Mouse (Mus musculus) neural tube, embryonic 11.5 days (tissue): Measurements from ENCODE around the gene Tgif1. TPM values are rescaled to one million over a fixed set of nuclear protein-coding genes. Genes with fewer than 3 reads are reported as not detected.

Source experiments
- ATAC-seq: fragments of 200-750 bp; cut with Nextera tagmentation; 2 replicates; pipeline ENCODE4 v1.8.0; 2017; ENCODE audit warnings: moderate number of reproducible peaks, mild to moderate bottlenecking, moderate TSS enrichment, moderate library complexity; ENCODE audit not compliant: insufficient read depth, low FRiP score, low TSS enrichment
- DNase-seq: peaks from one replicate; pipeline ENCODE4 v3.0.0-alpha.2; 2015; ENCODE audit warnings: low spot score
- H3K27ac ChIP-seq: fragments of 300-500 bp; sonication (generic); 2 replicates; pipeline ENCODE4 v1.5.1; 2014; ENCODE audit warnings: low read depth, mild to moderate bottlenecking, low read length
- H3K27me3 ChIP-seq: fragments of 300-500 bp; sonication (generic); 2 replicates; pipeline ENCODE4 v1.6.1; 2014; ENCODE audit warnings: mild to moderate bottlenecking, low read length, mixed read lengths; ENCODE audit not compliant: control insufficient read depth, insufficient read depth
- H3K36me3 ChIP-seq: fragments of 300-500 bp; sonication (generic); 2 replicates; pipeline ENCODE4 v1.6.1; 2014; ENCODE audit warnings: mild to moderate bottlenecking, low read length, moderate library complexity, mixed read lengths; ENCODE audit not compliant: control insufficient read depth, insufficient read depth
- H3K4me1 ChIP-seq: fragments of 300-500 bp; sonication (generic); 2 replicates; pipeline ENCODE4 v1.6.1; 2014; ENCODE audit warnings: low read length, mixed read lengths; ENCODE audit not compliant: control insufficient read depth, insufficient read depth
- H3K4me2 ChIP-seq: fragments of 300-500 bp; sonication (generic); 2 replicates; pipeline ENCODE4 v1.6.1; 2014; ENCODE audit warnings: low read depth, mild to moderate bottlenecking, moderate library complexity
- H3K4me3 ChIP-seq: fragments of 300-500 bp; sonication (generic); 2 replicates; pipeline ENCODE4 v1.5.1; 2014; ENCODE audit warnings: low read depth, low read length
- H3K9ac ChIP-seq: fragments of 300-500 bp; sonication (generic); 2 replicates; pipeline ENCODE4 v1.6.1; 2014; ENCODE audit warnings: mild to moderate bottlenecking, low read length
- H3K9me3 ChIP-seq: fragments of 300-500 bp; sonication (generic); 2 replicates; pipeline ENCODE4 v1.6.1; 2016; ENCODE audit warnings: low read length; ENCODE audit not compliant: control insufficient read depth
- WGBS: fragments of 180-500 bp; shearing (Covaris S2); extraction: QIAGEN DNeasy Blood & Tissue Kit; methylation state at CpG from one replicate; pipeline ENCODE4 v1.1.7; 2014; 5-methylcytosine and 5-hydroxymethylcytosine counted together
- polyA plus RNA-seq: library from polyadenylated mRNA; unstranded; fragments of >200 nt; fragmentation: Nextera tagmentation; extraction: Ambion mirVana; gene quantifications from 2 replicates; pipeline ENCODE4 v1.2.1, GENCODE M21; 2014

Tgif1 gene
- polyA plus RNA-seq, 1 experiment from 2014 or later: 66.2 TPM

GRCm38 (mm10) chr17:70856871-70857415 lies 3.6 kb upstream of the Tgif1 start:
- Histone ChIP-seq H3K4me3 (no peak overlapping the region), H3K9ac (no peak overlapping the region), H3K27ac (no peak overlapping the region), H3K4me2 (no peak overlapping the region), H3K4me1 (no peaks in the 10 kb centered on the region), H3K9me3 (no peaks in the 10 kb centered on the region), H3K27me3 (no peaks in the 10 kb centered on the region), H3K36me3 (no peaks in the 10 kb centered on the region)
- ATAC-seq (no peak), DNase-seq (no peak)
- WGBS: 63% methylated on average over 12 of the region's 12 CpGs

- H3K4me1 ChIP-seq: no peaks in the 10 kb centered on the region
- no peak for DNase-seq
- peak overlapping the region; percentile 97 for H3K4me2 ChIP-seq
- H3K9me3 ChIP-seq: no peaks in the 10 kb centered on the region
- H3K27ac ChIP-seq: no peak overlapping the region
- no peak for ATAC-seq
- H3K27me3 ChIP-seq: no peaks in the 10 kb centered on the region
- WGBS: 24% methylated on average over 6 of the region's 6 CpGs
- H3K9ac ChIP-seq: no peak overlapping the region
- no peak overlapping the region for H3K4me3 ChIP-seq
- H3K36me3 ChIP-seq: no peaks in the 10 kb centered on the region
Measured at GRCm38 (mm10) chr17:70854021-70854420, 675 bp upstream of the Tgif1 start.

- peak overlapping the region; percentile 92 for H3K9ac ChIP-seq
- peak overlapping the region; percentile 94 for H3K27ac ChIP-seq
- H3K36me3 ChIP-seq: no peaks in the 10 kb centered on the region
- peak; percentile 83 for DNase-seq
- under 1% methylated on average over 50 of the region's 51 CpGs for WGBS
- H3K9me3 ChIP-seq: no peaks in the 10 kb centered on the region
- ATAC-seq: peak; percentile 42
- H3K4me2 ChIP-seq: peak overlapping the region; percentile 97
- 0 out of 2 replicates have a peak, but pooled peaks cover under 1% of the 10 kb centered on the region for H3K4me1 ChIP-seq
- H3K4me3 ChIP-seq: peak overlapping the region; percentile 73
- no peaks in the 10 kb centered on the region for H3K27me3 ChIP-seq
Measured at GRCm38 (mm10) chr17:70852686-70853386, 510 bp downstream of the Tgif1 start.

- peak overlapping the region; percentile 97 for H3K4me2 ChIP-seq
- H3K36me3 ChIP-seq: no peaks in the 10 kb centered on the region
- peak overlapping the region; percentile 73 for H3K4me3 ChIP-seq
- no peak for ATAC-seq
- no peaks in the 10 kb centered on the region for H3K27me3 ChIP-seq
- H3K9me3 ChIP-seq: no peaks in the 10 kb centered on the region
- H3K27ac ChIP-seq: peak overlapping the region; percentile 96
- H3K9ac ChIP-seq: peak overlapping the region; percentile 92
- H3K4me1 ChIP-seq: 0 out of 2 replicates have a peak, but pooled peaks cover 3% of the 10 kb centered on the region
- DNase-seq: peak; percentile 49
- under 1% methylated on average over 29 of the region's 29 CpGs for WGBS
Measured at GRCm38 (mm10) chr17:70852011-70852685, 1.2 kb downstream of the Tgif1 start.

GRCm38 (mm10) chr17:70850996-70851991 lies 2.1 kb downstream of the Tgif1 start:
- H3K9me3 ChIP-seq: no peaks in the 10 kb centered on the region
- H3K36me3 ChIP-seq: no peaks in the 10 kb centered on the region
- peak overlapping the region; percentile 96 for H3K27ac ChIP-seq
- H3K4me1 ChIP-seq: 0 out of 2 replicates have a peak, but pooled peaks cover 3% of the 10 kb centered on the region
- under 1% methylated on average over 48 of the region's 54 CpGs for WGBS
- no peaks in the 10 kb centered on the region for H3K27me3 ChIP-seq
- peak overlapping the region; percentile 92 for H3K9ac ChIP-seq
- peak overlapping the region; percentile 97 for H3K4me2 ChIP-seq
- peak overlapping the region; percentile 73 for H3K4me3 ChIP-seq
- ATAC-seq: peak; percentile 51
- DNase-seq: peak; percentile 78

GRCm38 (mm10) chr17:70850233-70850995 lies 2.9 kb downstream of the Tgif1 start:
- under 1% methylated on average over 40 of the region's 40 CpGs for whole genome bisulfite sequencing
- H3K9me3 ChIP-seq: no peaks in the 10 kb centered on the region
- 0 out of 2 replicates have a peak, but pooled peaks cover 3% of the 10 kb centered on the region for H3K4me1 ChIP-seq
- H3K4me3 ChIP-seq: peak overlapping the region; percentile 73
- no peaks in the 10 kb centered on the region for H3K36me3 ChIP-seq
- ATAC-seq (peak; percentile 6), DNase-seq (peak; percentile 77)
- H3K27ac ChIP-seq: peak overlapping the region; percentile 96
- H3K4me2 ChIP-seq: peak overlapping the region; percentile 97
- H3K9ac ChIP-seq: peak overlapping the region; percentile 92
- H3K27me3 ChIP-seq: no peaks in the 10 kb centered on the region

GRCm38 (mm10) chr17:70849399-70850232 lies 3.7 kb downstream of the Tgif1 start:
- WGBS: under 1% methylated on average over 33 of the region's 33 CpGs
- Histone ChIP-seq H3K36me3 (no peaks in the 10 kb centered on the region; the same call in 1 of the 2 replicates), H3K9ac (peak overlapping the region; percentile 92), H3K4me1 (0 out of 2 replicates have a peak, but pooled peaks cover 3% of the 10 kb centered on the region), H3K27me3 (no peaks in the 10 kb centered on the region), H3K27ac (peak overlapping the region; percentile 96), H3K4me2 (peak overlapping the region; percentile 97), H3K4me3 (peak overlapping the region; percentile 73), H3K9me3 (no peaks in the 10 kb centered on the region)
- DNase-seq: peak; percentile 91
- ATAC-seq: peak; percentile 17; the same call in 1 of the 2 replicates
